Mouse (Mus musculus) skeletal muscle tissue, adult 2 months (tissue): ENCODE results near the gene Rtl8a.
"Not testable (repeated sequence)": the region's sequence is repeated elsewhere in the genome, so short reads cannot be mapped to it uniquely, and the experiment has no call there.

Experiments
- DNase-seq: peaks from one replicate; pipeline ENCODE4 v3.0.0-alpha.2; 2012; ENCODE audit warnings: low read depth, low spot score

The Rtl8a gene

GRCm38 (mm10) chrX:53642980-53643961, at the start of gene Rtl8a:
Gene Rtl8a, minus strand, starts transcription at chrX:53643682.
- DNase-seq: peak; percentile 64

- no peak for DNase-seq
Observed at GRCm38 (mm10) chrX:53693141-53693540, 49.7 kb upstream of the Rtl8a start.

GRCm38 (mm10) chrX:53692065-53692464, 48.6 kb upstream of the Rtl8a start:
- DNase-seq: no peak

- not testable (repeated sequence) for DNase-seq
Observed at GRCm38 (mm10) chrX:53684676-53685075, 41.2 kb upstream of the Rtl8a start.

- DNase-seq: not testable (repeated sequence)
Observed at GRCm38 (mm10) chrX:53682650-53683049, 39.2 kb upstream of the Rtl8a start.

GRCm38 (mm10) chrX:53676943-53677342, 33.5 kb upstream of the Rtl8a start:
- DNase-seq: not testable (repeated sequence)

GRCm38 (mm10) chrX:53670696-53671095, 27.2 kb upstream of the Rtl8a start:
- not testable (repeated sequence) for DNase-seq

- DNase-seq: peak; percentile 82
Observed at GRCm38 (mm10) chrX:53670294-53670693, 26.8 kb upstream of the Rtl8a start, which contains the start of gene Rtl8b. Gene Rtl8b, minus strand, starts transcription at chrX:53670408.

GRCm38 (mm10) chrX:53669557-53670270, 26.2 kb upstream of the Rtl8a start:
- not testable (repeated sequence) for DNase-seq

GRCm38 (mm10) chrX:53652917-53653316, 9.4 kb upstream of the Rtl8a start:
- not testable (repeated sequence) for DNase-seq

- DNase-seq: no peak
Observed at GRCm38 (mm10) chrX:53645885-53646284, 2.4 kb upstream of the Rtl8a start.

GRCm38 (mm10) chrX:53642604-53642979, 890 bp downstream of the Rtl8a start:
- DNase-seq: not testable (repeated sequence)

GRCm38 (mm10) chrX:53638107-53638506, 5.4 kb downstream of the Rtl8a start:
- DNase-seq: not testable (repeated sequence)

GRCm38 (mm10) chrX:53611395-53611794, 32.1 kb downstream of the Rtl8a start:
- not testable (repeated sequence) for DNase-seq

- peak; percentile 28 for DNase-seq
Observed at GRCm38 (mm10) chrX:53610571-53610970, 32.9 kb downstream of the Rtl8a start.

- not testable (repeated sequence) for DNase-seq
Observed at GRCm38 (mm10) chrX:53608879-53609278, 34.6 kb downstream of the Rtl8a start, which contains the start of gene Gm14597. Gene Gm14597, minus strand, starts transcription at chrX:53608979.

- no peak for DNase-seq
Observed at GRCm38 (mm10) chrX:53608122-53608813, 35.2 kb downstream of the Rtl8a start.

GRCm38 (mm10) chrX:53607242-53608121, 36.0 kb downstream of the Rtl8a start, which contains the start of gene Rtl8c:
Gene Rtl8c, plus strand, starts transcription at chrX:53608032.
- peak; percentile 13 for DNase-seq

GRCm38 (mm10) chrX:53606176-53606575, 37.3 kb downstream of the Rtl8a start:
- DNase-seq: not testable (repeated sequence)

- not testable (repeated sequence) for DNase-seq
Observed at GRCm38 (mm10) chrX:53599993-53600392, 43.5 kb downstream of the Rtl8a start.
